Mouse (Mus musculus) MEL (cell line): Measurements from ENCODE around the gene Cysrt1. TPM values are rescaled to one million over a fixed set of nuclear protein-coding genes. Genes with fewer than 3 reads are reported as not detected.

Source experiments
- DNase-seq: peaks from one replicate; pipeline ENCODE4 v3.0.0; 2011; ENCODE audit warnings: low read depth, low spot score
- H3K27ac ChIP-seq: 2 replicates; pipeline ENCODE4 v1.5.1; 2012; ENCODE audit warnings: low read depth, mild to moderate bottlenecking, control low read depth, low read length, moderate library complexity; ENCODE audit not compliant: control insufficient read depth
- H3K27me3 ChIP-seq, 2 experiments: fragments of 150-350 bp in 1 of 2; sonication (generic) in 1 of 2; 2 replicates each; pipeline ENCODE4 v1.6.1; 2012; ENCODE audit warnings: low read length in 2 of 2, mild to moderate bottlenecking in 2 of 2, improper control_type of control experiment in 1 of 2, moderate library complexity in 1 of 2; ENCODE audit not compliant: insufficient read depth in 2 of 2, control insufficient read depth in 1 of 2
- H3K36me3 ChIP-seq, 2 experiments: 2 replicates each; pipeline ENCODE4 v1.6.1; 2012 to 2014; ENCODE audit warnings: low read length in 2 of 2, improper control_type of control experiment in 1 of 2, inconsistent platforms in 1 of 2, mild to moderate bottlenecking in 1 of 2; ENCODE audit not compliant: insufficient read depth in 2 of 2, control insufficient read depth in 1 of 2
- H3K4me1 ChIP-seq, 2 experiments: fragments of 150-350 bp in 1 of 2; sonication (generic) in 1 of 2; 2 replicates each; pipeline ENCODE4 v1.6.1; 2012; ENCODE audit warnings: low read length in 2 of 2, improper control_type of control experiment in 1 of 2, mild to moderate bottlenecking in 1 of 2; ENCODE audit not compliant: insufficient read depth in 2 of 2, control insufficient read depth in 1 of 2
- H3K4me3 ChIP-seq, 2 experiments: fragments of 150-350 bp in 1 of 2; sonication (generic) in 1 of 2; 2 replicates each; pipeline ENCODE4 v1.5.1; 2012; ENCODE audit warnings: low read depth in 2 of 2, low read length in 2 of 2, mild to moderate bottlenecking in 2 of 2, moderate library complexity in 2 of 2, control low read depth in 1 of 2, improper control_type of control experiment in 1 of 2; ENCODE audit not compliant: control insufficient read depth in 1 of 2, insufficient read depth in 1 of 2
- H3K79me2 ChIP-seq: 2 replicates; pipeline ENCODE4 v1.6.1; 2012; ENCODE audit warnings: mild to moderate bottlenecking, low read length, moderate library complexity; ENCODE audit not compliant: control insufficient read depth, poor library complexity, insufficient read depth
- H3K9ac ChIP-seq: 2 replicates; pipeline ENCODE4 v1.6.1; 2012; ENCODE audit warnings: low read depth, mild to moderate bottlenecking, control low read depth, low read length, moderate library complexity; ENCODE audit not compliant: control insufficient read depth, poor library complexity, severe bottlenecking
- H3K9me3 ChIP-seq: fragments of 150-350 bp; sonication (generic); replicated peaks from 2 replicates; pipeline ENCODE4 v1.6.1; 2012; ENCODE audit warnings: mild to moderate bottlenecking, low read length, improper control_type of control experiment, moderate library complexity; ENCODE audit not compliant: insufficient read depth
- BHLHE40 ChIP-seq: IDR thresholded peaks from 2 replicates; pipeline ENCODE4 v1.6.1; 2012; ENCODE audit warnings: low read depth, mild to moderate bottlenecking, inconsistent platforms, low read length, improper control_type of control experiment, borderline replicate concordance
- CHD2 ChIP-seq: IDR thresholded peaks from 2 replicates; pipeline ENCODE4 v1.6.1; 2011; ENCODE audit warnings: low read length, improper control_type of control experiment
- CTCF ChIP-seq, 3 experiments: IDR thresholded peaks in 2 of 3; conservative IDR thresholded peaks in 1 of 3; 2 replicates each; pipeline ENCODE4 v1.5.1; 2011 to 2012; ENCODE audit warnings: low read length in 3 of 3, low read depth in 2 of 3, mild to moderate bottlenecking in 2 of 3, improper control_type of control experiment in 1 of 3, inconsistent platforms in 1 of 3, mixed read lengths in 1 of 3, moderate library complexity in 1 of 3; ENCODE audit not compliant: control insufficient read depth in 1 of 3, insufficient read depth in 1 of 3, poor library complexity in 1 of 3, severe bottlenecking in 1 of 3
- E2F4 ChIP-seq: IDR thresholded peaks from 2 replicates; pipeline ENCODE4 v1.6.1; 2011; ENCODE audit warnings: low read depth, low read length, improper control_type of control experiment, borderline replicate concordance
- ELF1 ChIP-seq: IDR thresholded peaks from 2 replicates; pipeline ENCODE4 v1.6.1; 2014; ENCODE audit warnings: low read depth, mild to moderate bottlenecking, inconsistent platforms, low read length, improper control_type of control experiment, moderate library complexity
- EP300 ChIP-seq, 2 experiments: IDR thresholded peaks; 2 replicates each; pipeline ENCODE4 v1.6.1; 2011; ENCODE audit warnings: improper control_type of control experiment in 2 of 2, low read length in 2 of 2, low read depth in 1 of 2, mild to moderate bottlenecking in 1 of 2
- ETS1 ChIP-seq: IDR thresholded peaks from 2 replicates; pipeline ENCODE4 v1.6.1; 2012; ENCODE audit warnings: low read depth, mild to moderate bottlenecking, inconsistent platforms, low read length, improper control_type of control experiment, moderate library complexity
- GABPA ChIP-seq: IDR thresholded peaks from 2 replicates; pipeline ENCODE4 v1.6.1; 2012; ENCODE audit warnings: low read depth, mild to moderate bottlenecking, inconsistent platforms, low read length, improper control_type of control experiment, moderate library complexity
- GATA1 ChIP-seq: IDR thresholded peaks from 2 replicates; pipeline ENCODE4 v1.6.1; 2011; ENCODE audit warnings: low read depth, low read length, improper control_type of control experiment
- HCFC1 ChIP-seq: IDR thresholded peaks from 2 replicates; pipeline ENCODE4 v1.6.1; 2012; ENCODE audit warnings: low read depth, mild to moderate bottlenecking, inconsistent platforms, low read length, improper control_type of control experiment, moderate library complexity
- JUND ChIP-seq: IDR thresholded peaks from 2 replicates; pipeline ENCODE4 v1.6.1; 2011; ENCODE audit warnings: low read depth, mild to moderate bottlenecking, improper control_type of control experiment, low read length
- KAT2A ChIP-seq: conservative IDR thresholded peaks from 2 replicates; pipeline ENCODE4 v1.6.1; 2012; ENCODE audit warnings: low read depth, low read length, improper control_type of control experiment, inconsistent platforms
- MAFK ChIP-seq: IDR thresholded peaks from 2 replicates; pipeline ENCODE4 v1.6.1; 2011; ENCODE audit warnings: low read depth, mild to moderate bottlenecking, low read length, improper control_type of control experiment, borderline replicate concordance
- MAX ChIP-seq: IDR thresholded peaks from 2 replicates; pipeline ENCODE4 v1.6.1; 2011; ENCODE audit warnings: low read length, improper control_type of control experiment
- MAZ ChIP-seq: IDR thresholded peaks from 2 replicates; pipeline ENCODE4 v1.6.1; 2012; ENCODE audit warnings: low read depth, mild to moderate bottlenecking, inconsistent platforms, low read length, improper control_type of control experiment
- MEF2A ChIP-seq: IDR thresholded peaks from 2 replicates; pipeline ENCODE4 v1.6.1; 2014; ENCODE audit warnings: low read depth, mild to moderate bottlenecking, inconsistent platforms, low read length, improper control_type of control experiment; ENCODE audit not compliant: poor library complexity, insufficient replicate concordance, severe bottlenecking; ENCODE audit errors: extremely low read depth
- MXI1 ChIP-seq: IDR thresholded peaks from 2 replicates; pipeline ENCODE4 v1.6.1; 2011; ENCODE audit warnings: mild to moderate bottlenecking, low read depth, low read length, improper control_type of control experiment
- MYB ChIP-seq: IDR thresholded peaks from 2 replicates; pipeline ENCODE4 v1.6.1; 2011; ENCODE audit warnings: mild to moderate bottlenecking, low read depth, low read length, improper control_type of control experiment
- MYC ChIP-seq: IDR thresholded peaks from 2 replicates; pipeline ENCODE4 v1.6.1; 2011; ENCODE audit warnings: low read depth, mild to moderate bottlenecking, low read length, improper control_type of control experiment, moderate library complexity
- NELFE ChIP-seq: IDR thresholded peaks from 2 replicates; pipeline ENCODE4 v1.6.1; 2011; ENCODE audit warnings: low read depth, low read length, improper control_type of control experiment
- NRF1 ChIP-seq: IDR thresholded peaks from 2 replicates; pipeline ENCODE4 v1.6.1; 2014; ENCODE audit warnings: low read depth, mild to moderate bottlenecking, inconsistent platforms, low read length, improper control_type of control experiment, moderate library complexity; ENCODE audit not compliant: poor library complexity, insufficient read depth, severe bottlenecking
- POLR2A ChIP-seq, 2 experiments: IDR thresholded peaks; 2 replicates each; pipeline ENCODE4 v1.6.1; 2011 to 2012; ENCODE audit warnings: low read length in 2 of 2, mild to moderate bottlenecking in 2 of 2, control low read depth in 1 of 2, improper control_type of control experiment in 1 of 2, low read depth in 1 of 2, moderate library complexity in 1 of 2; ENCODE audit not compliant: control insufficient read depth in 1 of 2, insufficient read depth in 1 of 2, poor library complexity in 1 of 2
- POLR2AphosphoS2 ChIP-seq: IDR thresholded peaks from 2 replicates; pipeline ENCODE4 v1.6.1; 2011; ENCODE audit warnings: low read length, improper control_type of control experiment
- POLR2AphosphoS5 ChIP-seq: IDR thresholded peaks from 2 replicates; pipeline ENCODE4 v1.6.1; 2012; ENCODE audit warnings: low read depth, borderline replicate concordance, mild to moderate bottlenecking, inconsistent platforms, low read length, moderate library complexity, mixed read lengths
- RAD21 ChIP-seq: IDR thresholded peaks from 2 replicates; pipeline ENCODE4 v1.6.1; 2011; ENCODE audit warnings: mild to moderate bottlenecking, low read depth, low read length, improper control_type of control experiment
- RCOR1 ChIP-seq: IDR thresholded peaks from 2 replicates; pipeline ENCODE4 v1.6.1; 2012; ENCODE audit warnings: low read depth, mild to moderate bottlenecking, inconsistent platforms, low read length, improper control_type of control experiment
- SMC3 ChIP-seq: IDR thresholded peaks from 2 replicates; pipeline ENCODE4 v1.6.1; 2011; ENCODE audit warnings: low read depth, low read length, improper control_type of control experiment
- TAL1 ChIP-seq: IDR thresholded peaks from 2 replicates; pipeline ENCODE4 v1.6.1; 2012; ENCODE audit warnings: mild to moderate bottlenecking, inconsistent platforms, low read length, moderate library complexity, mixed read lengths
- TBP ChIP-seq: IDR thresholded peaks from 2 replicates; pipeline ENCODE4 v1.8.0; 2011; ENCODE audit warnings: low read depth, low read length, improper control_type of control experiment
- TCF12 ChIP-seq: IDR thresholded peaks from 2 replicates; pipeline ENCODE4 v1.6.1; 2014; ENCODE audit warnings: low read depth, mild to moderate bottlenecking, inconsistent platforms, low read length, improper control_type of control experiment, moderate library complexity
- UBTF ChIP-seq: IDR thresholded peaks from 2 replicates; pipeline ENCODE4 v1.6.1; 2012; ENCODE audit warnings: low read depth, mild to moderate bottlenecking, inconsistent platforms, low read length, improper control_type of control experiment, moderate library complexity, borderline replicate concordance; ENCODE audit not compliant: insufficient read depth
- USF1 ChIP-seq: IDR thresholded peaks from 2 replicates; pipeline ENCODE4 v1.6.1; 2014; ENCODE audit warnings: low read depth, mild to moderate bottlenecking, inconsistent platforms, low read length, improper control_type of control experiment, moderate library complexity
- USF2 ChIP-seq, 2 experiments: IDR thresholded peaks; 2 replicates each; pipeline ENCODE4 v1.6.1; 2011 to 2012; ENCODE audit warnings: improper control_type of control experiment in 2 of 2, low read length in 2 of 2, borderline replicate concordance in 1 of 2, inconsistent platforms in 1 of 2, low read depth in 1 of 2, mild to moderate bottlenecking in 1 of 2; ENCODE audit not compliant: insufficient read depth in 1 of 2
- ZC3H11A ChIP-seq: IDR thresholded peaks from 2 replicates; pipeline ENCODE4 v1.6.1; 2012; ENCODE audit warnings: low read depth, mild to moderate bottlenecking, inconsistent platforms, low read length, improper control_type of control experiment
- ZKSCAN1 ChIP-seq: IDR thresholded peaks from 2 replicates; pipeline ENCODE4 v1.6.1; 2012; ENCODE audit warnings: low read depth, mild to moderate bottlenecking, inconsistent platforms, low read length, improper control_type of control experiment, moderate library complexity
- ZMIZ1 ChIP-seq: IDR thresholded peaks from 2 replicates; pipeline ENCODE4 v1.6.1; 2012; ENCODE audit warnings: low read depth, mild to moderate bottlenecking, inconsistent platforms, low read length, improper control_type of control experiment, moderate library complexity
- ZNF384 ChIP-seq: IDR thresholded peaks from 2 replicates; pipeline ENCODE4 v1.6.1; 2012; ENCODE audit warnings: low read depth, mild to moderate bottlenecking, inconsistent platforms, low read length, improper control_type of control experiment
- polyA plus RNA-seq, 2 experiments: library from polyadenylated mRNA; stranded (reverse) in 1 of 2; unstranded in 1 of 2; fragments of >175 nt in 1 of 2; fragments of >200 nt in 1 of 2; gene quantifications; 2 replicates each; pipeline versions ENCODE4 v1.2.1 to v1.2.4; 2012; ENCODE audit warnings: low replicate concordance in 2 of 2, low read depth in 1 of 2; ENCODE audit not compliant: insufficient read length in 2 of 2, insufficient read depth in 1 of 2, missing spikeins in 1 of 2
- total RNA-seq: library from RNA; depleted of rRNA; stranded (reverse); fragments of 300-350 nt; gene quantifications from 2 replicates; pipeline ENCODE4 v1.2.3, GENCODE M21; 2012

Gene Cysrt1
- total and polyA plus RNA-seq, 3 experiments, result 0.15 to 0.19 TPM; not detected in 1

DNA sequence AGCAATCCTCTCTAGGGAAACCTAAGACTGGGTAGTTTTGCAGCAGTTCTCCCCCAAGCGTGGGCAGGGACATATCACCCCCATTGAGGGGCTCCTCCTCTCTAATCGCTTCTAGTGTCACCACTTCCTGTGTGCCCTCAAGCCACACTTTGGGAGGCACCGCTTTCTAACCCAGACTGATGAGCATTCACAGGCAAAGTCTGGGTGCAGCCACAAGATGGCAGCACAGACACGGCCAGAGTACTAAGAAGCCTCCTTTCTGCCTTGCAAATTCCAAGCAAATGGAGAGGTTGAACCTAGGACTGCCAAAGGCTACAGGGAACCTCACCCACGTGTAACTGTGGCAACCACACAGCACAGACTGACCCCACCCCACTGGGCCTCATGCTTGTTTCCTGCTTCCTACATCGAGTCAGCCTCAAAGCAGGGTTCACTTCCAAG lies 48.9 kb downstream of the Cysrt1 start:
- H3K27ac ChIP-seq, result peak overlapping the region; percentile 96
- peak; percentile 96 for DNase-seq
- peaks cover 21% of the 10 kb centered on the region for H3K79me2 ChIP-seq
- H3K9me3 ChIP-seq, result no peaks in the 10 kb centered on the region
- H3K36me3 ChIP-seq, result peaks cover 0 to 17% of the 10 kb centered on the region in 2 experiments; a peak in 2 of 4 replicates
- no peaks in the 10 kb centered on the region for H3K27me3 ChIP-seq
- H3K4me1 ChIP-seq, result peaks cover 6 to 32% of the 10 kb centered on the region in 2 experiments
- peak overlapping the region; percentile 57 to 72 for H3K4me3 ChIP-seq
- H3K9ac ChIP-seq, result peak overlapping the region; percentile 87
- peak; percentile 74; the same call in 1 of the 2 replicates for TF ChIP-seq MAX
- peak; percentile 93 to 99 (median 95) for TF ChIP-seq CTCF (IDR thresholded peaks at IDR 0.05 in 2 of 3, conservative IDR thresholded peaks at IDR 0.05 in 1 of 3; ENCODE audit: control insufficient read depth in 1 of 3, insufficient read depth in 1 of 3, low read depth in 2 of 3, low read length in 3 of 3, poor library complexity in 1 of 3, severe bottlenecking in 1 of 3)
- no peak for TF ChIP-seq NRF1
- peak; percentile 60; the same call in 1 of the 2 replicates for TF ChIP-seq POLR2AphosphoS2
- TF ChIP-seq GABPA, result no peak
- TF ChIP-seq MAFK, result no peak
- peak; percentile 94 for TF ChIP-seq RAD21
- TF ChIP-seq USF1, result no peak
- TF ChIP-seq TBP, result peak; percentile 45; the same call in 1 of the 2 replicates
- TF ChIP-seq UBTF, result no peak
- peak; percentile 4 to 23; a peak in 2 of 4 replicates for TF ChIP-seq POLR2A (IDR thresholded peaks at IDR 0.05; ENCODE audit: control insufficient read depth in 1 of 2, insufficient read depth in 1 of 2, low read depth in 1 of 2, low read length in 2 of 2, poor library complexity in 1 of 2)
- peak; percentile 84 for TF ChIP-seq MYC
- no peak for TF ChIP-seq NELFE
- TF ChIP-seq GATA1, result peak; percentile 59
- TF ChIP-seq ETS1, result 0 out of 2 replicates have a peak, but pooled peaks have one; percentile 24
- no peak for TF ChIP-seq POLR2AphosphoS5
- TF ChIP-seq JUND, result 0 out of 2 replicates have a peak, but pooled peaks have one; percentile 33
- no peak for TF ChIP-seq TCF12
- no peak for TF ChIP-seq ZNF384
- TF ChIP-seq BHLHE40, result no peak; the same call in 1 of the 2 replicates
- TF ChIP-seq ZKSCAN1, result no peak
- peak; percentile 87 for TF ChIP-seq SMC3
- no peak for TF ChIP-seq CHD2
- no peak for TF ChIP-seq MYB
- TF ChIP-seq EP300 (IDR thresholded peaks at IDR 0.05; ENCODE audit: low read depth in 1 of 2, low read length in 2 of 2), result peak; percentile 56 to 79
- TF ChIP-seq USF2 (IDR thresholded peaks at IDR 0.05; ENCODE audit: borderline replicate concordance in 1 of 2, insufficient read depth in 1 of 2, low read depth in 1 of 2, low read length in 2 of 2), result no peak
- TF ChIP-seq ZMIZ1, result 0 out of 2 replicates have a peak, but pooled peaks have one; percentile 8
- peak; percentile 78 for TF ChIP-seq MXI1
- no peak for TF ChIP-seq MEF2A
- peak; percentile 58; the same call in 1 of the 2 replicates for TF ChIP-seq ELF1
- no peak for TF ChIP-seq TAL1
- TF ChIP-seq KAT2A, result no peak
- peak; percentile 57 for TF ChIP-seq HCFC1
- peak; percentile 69 for TF ChIP-seq ZC3H11A
- TF ChIP-seq RCOR1, result peak; percentile 67; the same call in 1 of the 2 replicates
- TF ChIP-seq E2F4, result no peak
- TF ChIP-seq MAZ, result no peak
